Mouse (Mus musculus) G1E (cell line): ENCODE measurements at regions not wholly inside any gene's neighbourhood (a gene's known extent, or its start where the extent isn't known, plus 50 kb on each side); places are given as distances from the start of the nearest gene placed in this dataset.

Source experiments
- ATAC-seq: 2 replicates; pipeline ENCODE4 v1.8.0; 2016; ENCODE audit warnings: mild to moderate bottlenecking; ENCODE audit not compliant: insufficient number of reproducible peaks, poor library complexity, low FRiP score, severe bottlenecking; ENCODE audit errors: extremely low read depth
- DNase-seq: peaks from one replicate; pipeline ENCODE4 v3.0.0; 2012; ENCODE audit warnings: low spot score
- H3K27me3 ChIP-seq: 2 replicates; pipeline ENCODE4 v1.6.1; 2012; ENCODE audit warnings: mild to moderate bottlenecking, low read length, inconsistent platforms; ENCODE audit not compliant: insufficient read depth
- H3K36me3 ChIP-seq: replicated peaks from 2 replicates; pipeline ENCODE3; 2012; ENCODE audit warnings: mild to moderate bottlenecking, inconsistent platforms
- H3K4me1 ChIP-seq: 2 replicates; pipeline ENCODE4 v1.6.1; 2012; ENCODE audit warnings: low read depth, low read length, inconsistent platforms, mixed read lengths; ENCODE audit not compliant: insufficient read depth
- H3K4me3 ChIP-seq: 2 replicates; pipeline ENCODE4 v1.5.1; 2012; ENCODE audit warnings: low read depth, mild to moderate bottlenecking, inconsistent platforms, low read length, moderate library complexity, mixed read lengths
- H3K9me3 ChIP-seq: replicated peaks from 2 replicates; pipeline ENCODE4 v1.6.1; 2012; ENCODE audit warnings: inconsistent platforms
- CTCF ChIP-seq: IDR thresholded peaks from 2 replicates; pipeline ENCODE4 v1.5.1; 2012; ENCODE audit warnings: low read depth, low read length, inconsistent platforms, mixed read lengths
- GATA1 ChIP-seq: IDR thresholded peaks from 2 replicates; pipeline ENCODE4 v1.6.1; 2012; ENCODE audit warnings: borderline replicate concordance, low read length, inconsistent platforms, mixed read lengths
- GATA2 ChIP-seq: IDR thresholded peaks from 2 replicates; pipeline ENCODE4 v1.6.1; 2012; ENCODE audit warnings: low read depth, low read length, inconsistent platforms, borderline replicate concordance
- POLR2AphosphoS5 ChIP-seq: IDR thresholded peaks from 2 replicates; pipeline ENCODE4 v1.6.1; 2012; ENCODE audit warnings: low read depth, low read length, inconsistent platforms; ENCODE audit not compliant: insufficient replicate concordance
- TAL1 ChIP-seq: conservative IDR thresholded peaks from 2 replicates; pipeline ENCODE4 v1.6.1; 2012; ENCODE audit warnings: low read depth, low read length, inconsistent platforms, mixed read lengths

DNA sequence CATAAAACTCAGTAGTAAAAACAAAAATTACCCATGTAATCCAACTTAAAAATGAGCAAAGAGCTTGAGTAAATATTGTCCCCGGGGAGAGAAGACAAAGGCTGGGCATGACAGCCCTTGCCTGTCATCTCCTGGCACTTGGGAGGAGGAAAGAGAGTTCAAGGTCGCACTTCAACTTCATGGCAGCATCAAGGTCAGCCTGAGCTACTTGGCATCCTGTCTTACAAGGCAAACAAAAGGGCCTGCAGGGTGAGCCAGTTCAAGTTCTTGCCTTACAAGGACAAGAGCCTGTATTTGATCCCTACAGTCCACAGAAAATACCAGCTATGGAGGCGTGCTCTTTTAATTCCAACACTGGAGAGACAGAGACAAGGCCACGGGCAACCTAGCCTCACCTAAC is 67.1 kb upstream of the Phactr1 start:
- DNase-seq (no peak), ATAC-seq (no peak)
- Histone ChIP-seq H3K36me3 (no peaks in the 10 kb centered on the region), H3K9me3 (peaks cover 9% of the 10 kb centered on the region), H3K27me3 (no peaks in the 10 kb centered on the region), H3K4me1 (no peaks in the 10 kb centered on the region), H3K4me3 (no peak overlapping the region)
- TF ChIP-seq TAL1 (no peak), POLR2AphosphoS5 (no peak), GATA1 (no peak), CTCF (no peak), GATA2 (no peak)

DNA sequence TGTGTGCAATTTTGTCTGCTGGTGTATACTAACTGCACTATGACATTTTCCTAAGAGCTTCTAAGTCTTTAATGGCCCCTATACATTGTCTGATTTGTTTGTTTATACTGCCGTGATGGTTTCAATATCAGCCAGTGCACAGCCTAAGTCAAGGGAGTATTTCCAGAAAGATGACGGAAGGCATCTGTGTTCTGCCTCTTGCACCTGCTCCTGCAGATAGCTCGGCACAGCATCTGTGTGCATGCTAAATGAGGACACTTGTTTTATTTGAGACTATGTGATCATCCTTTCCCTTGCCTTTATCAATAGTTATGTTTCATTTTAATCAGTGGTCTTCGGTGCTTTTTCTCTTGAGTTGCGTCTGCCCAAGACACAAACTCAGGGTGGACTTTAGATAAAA is 64.6 kb upstream of the Phactr1 start:
- no peaks in the 10 kb centered on the region for H3K27me3 ChIP-seq
- ATAC-seq (no peak), DNase-seq (no peak)
- H3K4me3 ChIP-seq = no peak overlapping the region
- no peaks in the 10 kb centered on the region for H3K4me1 ChIP-seq
- peaks cover 13% of the 10 kb centered on the region for H3K9me3 ChIP-seq
- H3K36me3 ChIP-seq = no peaks in the 10 kb centered on the region
- TF ChIP-seq GATA2 (no peak), POLR2AphosphoS5 (no peak), CTCF (no peak), GATA1 (no peak), TAL1 (no peak)

DNA sequence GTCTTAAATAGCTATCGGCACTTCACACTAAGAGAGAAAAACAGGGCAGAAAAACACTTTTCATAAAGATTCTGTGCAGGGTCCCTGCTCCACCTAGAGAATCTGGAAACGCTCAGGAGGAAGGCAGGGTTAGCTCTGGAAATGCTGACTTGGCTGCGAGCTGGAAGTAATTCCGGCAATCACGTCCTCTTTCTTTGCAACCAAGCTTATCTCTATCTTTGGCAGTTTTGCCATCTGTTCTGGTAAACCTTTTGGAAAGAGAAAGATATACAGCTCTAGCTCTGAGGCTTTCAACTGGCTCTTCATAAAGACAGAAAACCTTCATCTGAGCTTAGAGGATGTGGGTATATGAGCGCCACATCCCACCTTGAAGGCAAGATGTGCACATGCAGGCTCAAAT is 63.2 kb upstream of the Phactr1 start:
- Histone ChIP-seq H3K36me3 (no peaks in the 10 kb centered on the region), H3K9me3 (peaks cover 8% of the 10 kb centered on the region), H3K4me1 (no peaks in the 10 kb centered on the region), H3K4me3 (no peak overlapping the region), H3K27me3 (no peaks in the 10 kb centered on the region)
- ATAC-seq = no peak
- no peak for TF ChIP-seq CTCF
- DNase-seq = no peak

DNA sequence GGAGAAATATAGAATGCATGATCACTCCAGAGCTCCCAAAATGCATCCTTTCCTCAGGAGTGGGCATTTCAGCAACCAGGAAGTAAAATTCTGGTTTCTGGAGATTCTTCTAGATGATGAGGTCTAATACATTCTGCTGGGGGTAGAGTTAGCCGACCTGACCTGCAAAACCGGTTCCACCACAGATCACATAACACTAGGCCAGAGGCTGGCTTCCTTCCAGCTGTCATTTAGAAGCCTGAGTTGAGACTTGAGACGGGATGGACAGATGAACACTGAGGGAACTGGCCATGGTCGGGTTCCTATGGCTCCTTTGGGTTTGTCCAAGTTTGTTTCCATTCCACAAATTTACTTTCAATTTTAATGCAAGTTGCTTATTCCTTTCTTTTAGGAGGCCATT is 62.6 kb upstream of the Phactr1 start:
- ATAC-seq (no peak), DNase-seq (no peak)
- Histone ChIP-seq H3K9me3 (peaks cover 8% of the 10 kb centered on the region), H3K27me3 (no peaks in the 10 kb centered on the region), H3K4me3 (no peak overlapping the region), H3K4me1 (no peaks in the 10 kb centered on the region), H3K36me3 (no peaks in the 10 kb centered on the region)
- TF ChIP-seq POLR2AphosphoS5 (no peak), CTCF (no peak), GATA1 (no peak), TAL1 (no peak), GATA2 (no peak)

DNA sequence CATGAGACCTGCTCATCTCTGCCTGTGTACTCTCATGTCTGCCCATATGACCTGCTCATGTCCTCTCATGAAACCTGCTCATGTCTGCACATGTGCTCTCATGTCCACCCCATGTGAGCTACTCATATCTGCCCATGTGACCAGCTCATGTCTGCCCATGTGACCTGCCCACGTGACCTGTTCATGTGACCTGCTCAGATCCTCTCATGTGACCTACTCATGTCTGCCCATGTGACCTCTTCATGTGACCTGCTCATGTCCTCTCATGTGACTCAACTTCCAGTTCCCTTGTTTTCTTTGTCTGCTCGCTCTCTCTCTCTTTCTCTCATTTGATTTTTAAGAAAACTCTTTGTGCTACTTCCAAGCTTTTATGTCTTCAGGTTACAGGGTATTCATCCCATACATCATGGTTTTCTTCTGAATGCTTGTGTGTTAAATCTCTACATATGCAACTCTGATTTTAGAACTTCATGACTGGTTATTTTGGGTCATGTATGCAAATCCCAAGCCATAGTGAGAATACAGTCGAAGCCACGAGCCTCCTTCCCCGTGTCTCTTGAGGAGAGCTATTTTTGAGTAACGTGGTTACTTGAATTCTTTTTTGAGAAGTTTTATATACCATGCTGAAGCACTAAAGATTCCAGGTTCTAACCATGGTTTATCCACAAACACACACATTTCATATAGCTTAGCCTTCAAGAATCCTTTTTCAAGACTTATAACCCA is 60.7 kb upstream of the Phactr1 start:
- TF ChIP-seq POLR2AphosphoS5 = no peak
- TF ChIP-seq GATA2 = no peak
- TF ChIP-seq TAL1 = no peak
- TF ChIP-seq GATA1 = no peak
- TF ChIP-seq CTCF = no peak
- Histone ChIP-seq H3K4me3 (no peak overlapping the region), H3K36me3 (no peaks in the 10 kb centered on the region), H3K9me3 (peaks cover 4% of the 10 kb centered on the region), H3K4me1 (no peaks in the 10 kb centered on the region), H3K27me3 (no peaks in the 10 kb centered on the region)
- DNase-seq = no peak
- no peak for ATAC-seq

DNA sequence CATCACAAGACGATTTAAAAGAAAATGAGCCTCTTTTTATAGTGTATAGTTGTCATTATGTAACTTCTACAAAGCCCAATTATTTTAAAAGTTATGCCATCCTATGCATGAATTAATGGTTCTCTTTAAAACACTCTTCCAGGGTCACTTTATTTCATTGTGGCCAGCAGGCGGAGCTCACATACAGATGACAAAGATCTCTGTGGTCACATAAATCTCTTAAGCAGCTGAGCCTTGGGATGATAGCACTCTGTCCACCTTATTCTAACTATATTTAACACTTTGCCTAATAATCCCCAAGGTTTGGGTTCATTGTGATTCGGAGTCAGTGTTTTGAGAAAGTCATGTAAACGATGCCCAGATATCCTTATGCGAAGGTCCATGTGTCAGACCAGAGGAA is 56.9 kb upstream of the Phactr1 start:
- Histone ChIP-seq H3K4me3 (no peak overlapping the region), H3K36me3 (no peaks in the 10 kb centered on the region), H3K9me3 (peaks cover 4% of the 10 kb centered on the region), H3K4me1 (no peaks in the 10 kb centered on the region), H3K27me3 (no peaks in the 10 kb centered on the region)
- no peak for ATAC-seq
- TF ChIP-seq GATA1 (no peak), POLR2AphosphoS5 (no peak), TAL1 (no peak), GATA2 (no peak), CTCF (no peak)
- no peak for DNase-seq
